Mouse (Mus musculus) heart, adult 2 months (tissue): ENCODE data around the gene Kdm2a. TPM values are rescaled to one million over a fixed set of nuclear protein-coding genes. Genes with fewer than 3 reads are reported as not detected.

ENCODE experiments used
- DNase-seq, 2 experiments: peaks; one replicate each; pipeline ENCODE4 v3.0.0; 2021
- H3K27ac ChIP-seq: fragments of 200-600 bp; 2 replicates; pipeline ENCODE4 v1.8.1; 2022
- H3K27me3 ChIP-seq: fragments of 200-500 bp; 2 replicates; pipeline ENCODE4 v1.6.1; 2012; ENCODE audit warnings: mild to moderate bottlenecking, low read length, inconsistent platforms, mixed read lengths; ENCODE audit not compliant: control insufficient read depth, insufficient read depth
- H3K36me3 ChIP-seq: fragments of 200-500 bp; 2 replicates; pipeline ENCODE4 v1.6.1; 2012; ENCODE audit warnings: low read length, inconsistent platforms; ENCODE audit not compliant: control insufficient read depth, insufficient read depth
- H3K4me1 ChIP-seq: fragments of 200-500 bp; 2 replicates; pipeline ENCODE4 v1.6.1; 2011; ENCODE audit warnings: low read length; ENCODE audit not compliant: control insufficient read depth, insufficient read depth
- H3K4me3 ChIP-seq: fragments of 200-600 bp; 2 replicates; pipeline ENCODE4 v1.8.1; 2022
- H3K79me2 ChIP-seq: fragments of 200-500 bp; replicated peaks from 2 replicates; pipeline ENCODE4 v1.6.1; 2012; ENCODE audit warnings: mild to moderate bottlenecking, inconsistent platforms, low read length, moderate library complexity, mixed read lengths; ENCODE audit not compliant: control insufficient read depth, insufficient read depth
- H3K9ac ChIP-seq: fragments of 200-500 bp; 2 replicates; pipeline ENCODE4 v1.6.1; 2012; ENCODE audit warnings: low read depth, mild to moderate bottlenecking, control low read depth, inconsistent platforms, low read length, mixed read lengths
- CTCF ChIP-seq: fragments of 200-600 bp; IDR thresholded peaks from 2 replicates; pipeline ENCODE4 v1.8.1; 2022; ENCODE audit warnings: antibody characterized with exemption, mild to moderate bottlenecking, moderate library complexity
- EP300 ChIP-seq: fragments of 200-500 bp; IDR thresholded peaks from 2 replicates; pipeline ENCODE4 v1.6.1; 2011; ENCODE audit warnings: low read depth, low read length, control low read depth; ENCODE audit not compliant: insufficient read depth
- POLR2A ChIP-seq: fragments of 200-500 bp; IDR thresholded peaks from 2 replicates; pipeline ENCODE4 v1.6.1; 2011; ENCODE audit warnings: mild to moderate bottlenecking, low read depth, low read length, control low read depth; ENCODE audit not compliant: insufficient read depth
- WGBS: fragments of 180-500 bp; shearing (Covaris S2); methylation state at CpG from one replicate; pipeline ENCODE4 v1.1.7; 2018; 5-methylcytosine and 5-hydroxymethylcytosine counted together
- intact Hi-C: fragments of 180-260 bp; cut with DNase I; formaldehyde crosslinking; loops from one replicate; pipeline ENCODE4 v1.15.1; 2025
- polyA plus RNA-seq: library from polyadenylated mRNA; depleted of rRNA; stranded (reverse); fragments of >200 nt; gene quantifications from 2 replicates; pipeline ENCODE4 v1.2.3, GENCODE M21; 2012
- total RNA-seq, 2 experiments: library from RNA; stranded (reverse); gene quantifications; 2 replicates each; pipeline ENCODE4 v1.2.3; 2021

Gene Kdm2a
- total and polyA plus RNA-seq, 3 experiments: 36.4 to 49.7 (median 38.6) TPM

DNA sequence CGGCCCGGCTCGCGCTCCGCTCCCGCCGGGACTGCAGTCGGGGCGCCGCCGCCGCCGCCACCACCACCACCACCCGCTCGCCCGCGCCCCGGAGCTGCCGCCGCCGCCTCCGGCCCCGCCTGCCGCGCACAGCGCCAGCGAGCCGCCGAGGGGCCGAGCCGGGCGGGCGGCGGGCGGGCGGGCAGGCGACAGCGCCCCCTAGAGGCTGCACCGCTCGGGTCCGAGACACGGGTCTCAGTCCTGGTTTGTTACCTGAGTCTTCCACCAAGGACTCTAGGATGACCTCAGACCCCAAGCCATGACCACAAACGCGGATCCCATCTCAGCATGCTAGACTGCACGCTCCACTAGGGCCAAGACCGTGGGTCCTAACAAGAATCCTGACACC, 91.9 kb downstream of the Kdm2a start, which contains the start of gene Grk2:
Gene Grk2, minus strand, starts transcription at position 33 of the 388 bp plus-strand sequence.
- peak; percentile 71 for TF ChIP-seq CTCF
- TF ChIP-seq POLR2A: no peak
- Histone ChIP-seq H3K4me3 (peak within 1 kb of the TSS; percentile 90), H3K27ac (peak within 1 kb of the TSS; percentile 93), H3K36me3 (peaks cover 2% of the 10 kb centered on the region; the same call in 1 of the 2 replicates), H3K9ac (peak within 1 kb of the TSS; percentile 90), H3K27me3 (no peaks in the 10 kb centered on the region), H3K4me1 (peaks cover 30% of the 10 kb centered on the region), H3K79me2 (peaks cover 3% of the 10 kb centered on the region)
- intact Hi-C loops: loop anchor here (1.0 to 5.0 kb wide), 4 partner anchors 23 to 289 kb away; partner anchors contain the start of gene Ankrd13d
- WGBS: 18% methylated on average over 46 of the region's 46 CpGs
- peak; percentile 89 to 91 for DNase-seq

DNA sequence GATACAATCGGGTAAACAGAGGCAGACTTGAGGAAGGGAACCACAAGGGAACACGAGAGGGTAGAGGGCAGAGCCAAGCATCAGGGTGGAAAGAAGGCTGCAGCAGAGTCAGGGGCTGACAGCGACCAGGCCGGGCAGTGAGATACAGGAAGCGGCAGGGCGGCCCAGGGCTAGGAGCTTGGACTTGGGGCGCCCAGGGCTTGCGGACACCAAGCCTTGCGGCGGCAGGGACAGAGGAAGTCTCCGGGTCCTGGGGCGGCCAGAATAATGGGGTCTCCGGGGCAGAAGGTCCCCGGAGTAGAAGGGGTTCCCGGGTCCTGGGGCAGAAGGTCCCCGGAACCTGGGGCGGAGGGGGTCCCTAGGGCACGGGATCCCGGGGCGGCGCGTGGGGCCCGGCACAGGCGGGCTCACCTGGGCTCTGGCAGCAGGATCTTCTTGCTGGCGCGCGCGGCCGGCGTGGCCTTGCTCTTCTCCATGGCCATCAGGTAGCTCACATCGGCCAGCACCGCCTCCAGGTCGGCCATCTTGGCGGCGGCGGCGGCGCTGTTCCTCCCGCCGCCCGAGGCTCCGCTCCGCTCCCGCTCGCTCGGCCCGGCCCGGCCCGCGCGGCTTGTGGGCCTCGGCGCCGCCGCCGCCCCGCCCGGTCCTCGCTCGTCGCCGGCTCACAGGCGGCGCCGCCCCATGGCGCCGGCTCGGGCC, 92.4 kb downstream of the Kdm2a start:
- DNase-seq: peak; percentile 69 to 75
- H3K4me3 ChIP-seq: peak overlapping the region; percentile 90
- 5% methylated on average over 65 of the region's 68 CpGs for WGBS
- H3K4me1 ChIP-seq: peaks cover 32% of the 10 kb centered on the region
- intact Hi-C loops: loop anchor here (1.0 to 5.0 kb wide), 4 partner anchors 22 to 288 kb away; partner anchors contain the start of gene Ankrd13d
- peak overlapping the region; percentile 93 for H3K27ac ChIP-seq
- H3K9ac ChIP-seq: peak overlapping the region; percentile 90
- peaks cover 2% of the 10 kb centered on the region; the same call in 1 of the 2 replicates for H3K36me3 ChIP-seq
- TF ChIP-seq CTCF (0 out of 2 replicates have a peak, but pooled peaks have one; percentile 5), POLR2A (no peak)
- H3K79me2 ChIP-seq: peaks cover 3% of the 10 kb centered on the region
- H3K27me3 ChIP-seq: no peaks in the 10 kb centered on the region

DNA sequence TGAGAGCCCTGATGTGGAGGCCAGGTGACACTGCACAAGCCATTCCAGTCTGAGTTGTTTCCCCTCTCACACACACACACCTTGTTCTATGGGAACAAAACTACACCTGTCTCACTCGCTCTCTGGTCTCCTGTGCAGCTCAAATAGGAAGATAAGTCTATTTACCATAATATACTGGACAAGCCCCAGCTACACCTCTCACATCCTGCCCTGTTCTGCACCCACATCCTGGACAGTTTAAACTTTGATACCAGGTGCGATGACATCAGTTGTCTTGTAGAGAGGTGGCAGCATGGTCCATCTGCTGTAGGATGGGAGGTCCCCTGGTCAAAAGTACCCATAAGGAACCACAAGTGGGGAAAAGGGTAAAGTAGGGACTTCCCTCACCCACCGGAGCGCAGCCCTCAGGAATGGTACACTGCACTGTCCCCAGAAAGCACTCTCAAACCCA, 93.2 kb downstream of the Kdm2a start:
- H3K27me3 ChIP-seq: no peaks in the 10 kb centered on the region
- peak overlapping the region; percentile 23 for H3K9ac ChIP-seq
- H3K27ac ChIP-seq: peak overlapping the region; percentile 93
- intact Hi-C loops: loop anchor here (5.0 kb wide), 1 partner anchor 288 kb away; no protein-coding TSS in a partner anchor
- peaks cover 3% of the 10 kb centered on the region for H3K79me2 ChIP-seq
- TF ChIP-seq POLR2A (no peak), EP300 (no peak), CTCF (no peak)
- DNase-seq: peak; percentile 29 to 36
- peak overlapping the region; percentile 90 for H3K4me3 ChIP-seq
- H3K4me1 ChIP-seq: peaks cover 38% of the 10 kb centered on the region
- WGBS: 30% methylated on average over 4 of the region's 4 CpGs
- H3K36me3 ChIP-seq: peaks cover 2% of the 10 kb centered on the region; the same call in 1 of the 2 replicates

GRCm38 (mm10) chr19:4304251-4304821, 93.7 kb downstream of the Kdm2a start:
- peaks cover 3% of the 10 kb centered on the region for H3K79me2 ChIP-seq
- H3K9ac ChIP-seq: peak overlapping the region; percentile 23
- intact Hi-C loops: no loop called here
- peak overlapping the region; percentile 90 for H3K4me3 ChIP-seq
- H3K4me1 ChIP-seq: peaks cover 40% of the 10 kb centered on the region
- H3K27ac ChIP-seq: peak overlapping the region; percentile 93
- TF ChIP-seq POLR2A (no peak), CTCF (no peak), EP300 (no peak)
- H3K36me3 ChIP-seq: peaks cover 2% of the 10 kb centered on the region; the same call in 1 of the 2 replicates
- 56% methylated on average over 5 of the region's 5 CpGs for WGBS
- DNase-seq: peak; percentile 37 to 51
- no peaks in the 10 kb centered on the region for H3K27me3 ChIP-seq

DNA sequence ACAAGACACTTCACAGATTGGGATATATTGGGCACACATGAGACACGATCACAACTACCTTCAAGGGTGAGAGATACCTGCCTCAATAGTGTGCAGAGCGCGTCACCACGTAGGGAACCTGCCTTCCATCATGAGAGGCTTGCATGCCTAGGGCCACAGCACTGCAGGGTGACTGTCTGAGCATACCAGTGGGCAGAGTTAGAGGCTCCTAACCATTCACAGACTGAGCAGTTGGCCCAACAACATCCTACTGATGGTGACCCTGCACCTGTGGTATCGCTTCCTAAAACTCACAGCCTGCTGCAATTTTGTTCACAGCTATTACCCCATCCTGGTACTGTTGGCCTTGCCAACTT, 94.5 kb downstream of the Kdm2a start:
- no peak overlapping the region for H3K9ac ChIP-seq
- peak; percentile 16 to 21 for DNase-seq
- H3K4me1 ChIP-seq: peaks cover 46% of the 10 kb centered on the region
- H3K36me3 ChIP-seq: peaks cover 2% of the 10 kb centered on the region; the same call in 1 of the 2 replicates
- H3K27ac ChIP-seq: no peak overlapping the region; the same call in 1 of the 2 replicates
- H3K27me3 ChIP-seq: no peaks in the 10 kb centered on the region
- intact Hi-C loops: no loop called here
- H3K4me3 ChIP-seq: no peak overlapping the region; the same call in 1 of the 2 replicates
- peaks cover 3% of the 10 kb centered on the region for H3K79me2 ChIP-seq
- 87% methylated on average over 5 of the region's 5 CpGs for WGBS
- TF ChIP-seq EP300: no peak
- no peak for TF ChIP-seq POLR2A
- TF ChIP-seq CTCF: no peak
